Mouse (Mus musculus) CH12.LX (cell line): ENCODE measurements around the gene Syt11. TPM values are rescaled to one million over a fixed set of nuclear protein-coding genes. Genes with fewer than 3 reads are reported as not detected.

Experiments
- DNase-seq: peaks from one replicate; pipeline ENCODE4 v3.0.0-alpha.2; 2013; ENCODE audit errors: extremely low read depth
- H3K27ac ChIP-seq: 2 replicates; pipeline ENCODE4 v1.5.1; 2012; ENCODE audit warnings: low read depth, mild to moderate bottlenecking, control low read depth, moderate library complexity; ENCODE audit not compliant: insufficient read depth
- H3K27me3 ChIP-seq: replicated peaks from 2 replicates; pipeline ENCODE3; 2012; ENCODE audit warnings: inconsistent platforms
- H3K36me3 ChIP-seq, 2 experiments: replicated peaks in 1 of 2; 2 replicates each; pipeline versions ENCODE3 to v1.6.1; 2012; ENCODE audit warnings: inconsistent platforms in 1 of 2, low read length in 1 of 2, mild to moderate bottlenecking in 1 of 2, mixed read lengths in 1 of 2, moderate library complexity in 1 of 2; ENCODE audit not compliant: control insufficient read depth in 1 of 2, insufficient read depth in 1 of 2
- H3K4me1 ChIP-seq, 2 experiments: 2 replicates each; pipeline ENCODE4 v1.6.1; 2012; ENCODE audit warnings: inconsistent platforms in 1 of 2, moderate library complexity in 1 of 2; ENCODE audit not compliant: insufficient read depth in 2 of 2, control insufficient read depth in 1 of 2
- H3K4me2 ChIP-seq: 2 replicates; pipeline ENCODE4 v1.6.1; 2012; ENCODE audit warnings: low read depth, mild to moderate bottlenecking, control low read depth; ENCODE audit not compliant: poor library complexity, insufficient read depth, severe bottlenecking
- H3K4me3 ChIP-seq, 3 experiments: fragments of 150-350 bp in 1 of 3; sonication (generic) in 1 of 3; replicated peaks in 1 of 3; 2 replicates each; pipeline versions ENCODE3 to v1.5.1; 2011 to 2012; ENCODE audit warnings: low read depth in 2 of 3, low read length in 2 of 3, mild to moderate bottlenecking in 2 of 3, moderate library complexity in 2 of 3, control low read depth in 1 of 3, improper control_type of control experiment in 1 of 3, inconsistent platforms in 1 of 3, mixed read lengths in 1 of 3; ENCODE audit not compliant: poor library complexity in 1 of 3
- H3K79me2 ChIP-seq: replicated peaks from 2 replicates; pipeline ENCODE4 v1.6.1; 2012; ENCODE audit warnings: mild to moderate bottlenecking, moderate library complexity; ENCODE audit not compliant: control insufficient read depth, poor library complexity, insufficient read depth, severe bottlenecking; ENCODE audit errors: extremely low read depth
- H3K9ac ChIP-seq: 2 replicates; pipeline ENCODE4 v1.6.1; 2012; ENCODE audit warnings: low read depth, mild to moderate bottlenecking, control low read depth, moderate library complexity; ENCODE audit not compliant: insufficient read depth
- H3K9me3 ChIP-seq: replicated peaks from 2 replicates; pipeline ENCODE3; 2012; ENCODE audit warnings: low read length, inconsistent platforms, mixed read lengths
- E2F4 ChIP-seq: IDR thresholded peaks from 2 replicates; pipeline ENCODE4 v1.6.1; 2011; ENCODE audit warnings: low read depth, low read length, improper control_type of control experiment; ENCODE audit not compliant: insufficient replicate concordance
- EP300 ChIP-seq: IDR thresholded peaks from 2 replicates; pipeline ENCODE4 v1.6.1; 2011; ENCODE audit warnings: low read length, improper control_type of control experiment
- ETS1 ChIP-seq: conservative IDR thresholded peaks from 2 replicates; pipeline ENCODE4 v1.6.1; 2012; ENCODE audit warnings: low read depth, mild to moderate bottlenecking, inconsistent platforms, low read length, improper control_type of control experiment, moderate library complexity
- HCFC1 ChIP-seq: IDR thresholded peaks from 2 replicates; pipeline ENCODE4 v1.6.1; 2012; ENCODE audit warnings: low read depth, mild to moderate bottlenecking, inconsistent platforms, low read length, improper control_type of control experiment
- JUND ChIP-seq: conservative IDR thresholded peaks from 2 replicates; pipeline ENCODE4 v1.6.1; 2011; ENCODE audit warnings: low read depth, low read length, improper control_type of control experiment
- KAT2A ChIP-seq: IDR thresholded peaks from 2 replicates; pipeline ENCODE4 v1.6.1; 2012; ENCODE audit warnings: low read length, improper control_type of control experiment, inconsistent platforms; ENCODE audit not compliant: insufficient replicate concordance
- MAFK ChIP-seq: IDR thresholded peaks from 2 replicates; pipeline ENCODE4 v1.6.1; 2011; ENCODE audit warnings: low read length, improper control_type of control experiment; ENCODE audit not compliant: insufficient replicate concordance
- MAX ChIP-seq: IDR thresholded peaks from 2 replicates; pipeline ENCODE4 v1.6.1; 2011; ENCODE audit warnings: low read length, improper control_type of control experiment
- MAZ ChIP-seq: IDR thresholded peaks from 2 replicates; pipeline ENCODE4 v1.6.1; 2012; ENCODE audit warnings: low read depth, mild to moderate bottlenecking, inconsistent platforms, low read length, improper control_type of control experiment, moderate library complexity
- MXI1 ChIP-seq: IDR thresholded peaks from 2 replicates; pipeline ENCODE4 v1.6.1; 2011; ENCODE audit warnings: mild to moderate bottlenecking, low read depth, low read length, improper control_type of control experiment
- MYC ChIP-seq: IDR thresholded peaks from 2 replicates; pipeline ENCODE4 v1.6.1; 2011; ENCODE audit warnings: low read depth, mild to moderate bottlenecking, improper control_type of control experiment, low read length
- NELFE ChIP-seq: IDR thresholded peaks from 2 replicates; pipeline ENCODE4 v1.6.1; 2011; ENCODE audit warnings: low read depth, low read length, improper control_type of control experiment
- NRF1 ChIP-seq: IDR thresholded peaks from 2 replicates; pipeline ENCODE4 v1.6.1; 2014; ENCODE audit warnings: low read depth, mild to moderate bottlenecking, inconsistent platforms, low read length, improper control_type of control experiment, moderate library complexity
- PAX5 ChIP-seq: IDR thresholded peaks from 2 replicates; pipeline ENCODE4 v1.6.1; 2012; ENCODE audit warnings: low read length, inconsistent platforms, mixed read lengths
- POLR2A ChIP-seq: IDR thresholded peaks from 2 replicates; pipeline ENCODE4 v1.6.1; 2011; ENCODE audit warnings: low read depth, mild to moderate bottlenecking, improper control_type of control experiment, low read length
- RAD21 ChIP-seq: IDR thresholded peaks from 2 replicates; pipeline ENCODE4 v1.6.1; 2011; ENCODE audit warnings: low read depth, mild to moderate bottlenecking, low read length, improper control_type of control experiment, moderate library complexity
- RCOR1 ChIP-seq: conservative IDR thresholded peaks from 2 replicates; pipeline ENCODE4 v1.6.1; 2012; ENCODE audit warnings: low read depth, mild to moderate bottlenecking, inconsistent platforms, low read length, improper control_type of control experiment
- SIN3A ChIP-seq: IDR thresholded peaks from 2 replicates; pipeline ENCODE4 v1.6.1; 2012; ENCODE audit warnings: low read length, improper control_type of control experiment, inconsistent platforms
- SMC3 ChIP-seq: IDR thresholded peaks from 2 replicates; pipeline ENCODE4 v1.6.1; 2011; ENCODE audit warnings: low read depth, low read length, improper control_type of control experiment
- TBP ChIP-seq: conservative IDR thresholded peaks from 2 replicates; pipeline ENCODE4 v1.6.1; 2011; ENCODE audit warnings: low read depth, low read length, improper control_type of control experiment
- USF1 ChIP-seq: IDR thresholded peaks from 2 replicates; pipeline ENCODE4 v1.6.1; 2014; ENCODE audit warnings: low read depth, mild to moderate bottlenecking, inconsistent platforms, low read length, improper control_type of control experiment
- USF2 ChIP-seq: conservative IDR thresholded peaks from 2 replicates; pipeline ENCODE4 v1.6.1; 2011; ENCODE audit warnings: low read depth, low read length, improper control_type of control experiment
- ZMIZ1 ChIP-seq: IDR thresholded peaks from 2 replicates; pipeline ENCODE4 v1.6.1; 2012; ENCODE audit warnings: low read depth, mild to moderate bottlenecking, inconsistent platforms, low read length, improper control_type of control experiment
- ZNF384 ChIP-seq: IDR thresholded peaks from 2 replicates; pipeline ENCODE4 v1.6.1; 2012; ENCODE audit warnings: low read depth, low read length, improper control_type of control experiment, inconsistent platforms
- dilution Hi-C: fragments of 300-500 bp; cut with MboI; formaldehyde crosslinking; loops from 2 replicates; pipeline ENCODE4 v1.14.3; 2020; ENCODE audit warnings: low sequenced_read_pairs; ENCODE audit not compliant: extremely low pct_unique_long_range_greater_than_20kb, extremely low pct_ligation_motif_present
- in situ Hi-C: fragments of 300-500 bp; cut with MboI; formaldehyde crosslinking; loops from 3 replicates; pipeline ENCODE4 v1.14.3; 2019; ENCODE audit warnings: low sequenced_read_pairs, low pct_ligation_motif_present, low pct_unique_long_range_greater_than_20kb, mixed read lengths
- polyA plus RNA-seq: library from polyadenylated mRNA; unstranded; fragments of >175 nt; gene quantifications from 2 replicates; pipeline ENCODE4 v1.2.1, GENCODE M21; 2012; ENCODE audit warnings: low read depth; ENCODE audit not compliant: insufficient read length
- total RNA-seq, 2 experiments: library from RNA; depleted of rRNA; stranded (reverse); fragments of 300-350 nt in 1 of 2; fragments of >200 nt in 1 of 2; gene quantifications; 2 replicates each; pipeline ENCODE4 v1.2.3; 2012 to 2014

Gene Syt11
- total and polyA plus RNA-seq, 3 experiments: 3.8 to 8.8 (median 5.7) TPM

GRCm38 (mm10) chr3:88756276-88756675, 18.7 kb downstream of the Syt11 start:
- dilution Hi-C loops: no loop called here

GRCm38 (mm10) chr3:88755541-88755940, 19.4 kb downstream of the Syt11 start:
- Histone ChIP-seq H3K79me2 (no peaks in the 10 kb centered on the region), H3K9ac (no peak overlapping the region), H3K9me3 (no peaks in the 10 kb centered on the region), H3K4me1 (peaks cover 11 to 22% of the 10 kb centered on the region in 2 experiments), H3K36me3 (peaks cover 2 to 50% of the 10 kb centered on the region in 2 experiments), H3K27ac (no peak overlapping the region), H3K4me2 (no peak overlapping the region), H3K27me3 (no peaks in the 10 kb centered on the region), H3K4me3 (no peak overlapping the region)
- dilution Hi-C loops (no loop called here), in situ Hi-C loops (loop anchor here (10.0 kb wide), 1 partner anchor 201 kb away; the partner anchor contains the start of genes Lamtor2 and Ubqln4)
- no peak for DNase-seq
- TF ChIP-seq USF1 (no peak), MXI1 (no peak), NELFE (no peak), JUND (no peak), SMC3 (no peak), MAX (no peak), E2F4 (no peak), KAT2A (no peak), EP300 (no peak), POLR2A (no peak), USF2 (no peak), RAD21 (no peak), ETS1 (no peak), TBP (no peak), PAX5 (no peak), RCOR1 (no peak), MAZ (no peak), NRF1 (no peak), SIN3A (no peak), MAFK (no peak)

More at GRCm38 (mm10) chr3:88756276-88756675, 18.7 kb downstream of the Syt11 start:
- H3K4me3 ChIP-seq: no peak overlapping the region
- no peaks in the 10 kb centered on the region for H3K27me3 ChIP-seq
- no peaks in the 10 kb centered on the region for H3K9me3 ChIP-seq
- TF ChIP-seq HCFC1 (no peak), TBP (no peak), JUND (no peak), NRF1 (no peak), ZMIZ1 (no peak), MYC (no peak), E2F4 (no peak), USF2 (no peak), POLR2A (no peak), ZNF384 (no peak), USF1 (no peak), ETS1 (no peak)
- TF ChIP-seq, all 38 proteins: peak for 0
- H3K4me2 ChIP-seq: no peak overlapping the region
- H3K9ac ChIP-seq: no peak overlapping the region
- DNase-seq: no peak
- peaks cover 11 to 22% of the 10 kb centered on the region in 2 experiments for H3K4me1 ChIP-seq
- in situ Hi-C loops: loop anchor here (10.0 kb wide), 1 partner anchor 201 kb away; the partner anchor contains the start of genes Lamtor2 and Ubqln4
- H3K79me2 ChIP-seq: no peaks in the 10 kb centered on the region
- peaks cover 2 to 49% of the 10 kb centered on the region in 2 experiments for H3K36me3 ChIP-seq
- no peak overlapping the region for H3K27ac ChIP-seq
